Mouse (Mus musculus) CH12.LX (cell line): ENCODE measurements at regions not wholly inside any gene's neighbourhood (a gene's known extent, or its start where the extent isn't known, plus 50 kb on each side); places are given as distances from the start of the nearest gene placed in this dataset.

Experiments
- CTCF ChIP-seq, 2 experiments: IDR thresholded peaks in 1 of 2; conservative IDR thresholded peaks in 1 of 2; 2 replicates each; pipeline ENCODE4 v1.5.1; 2011 to 2012; ENCODE audit warnings: low read depth in 2 of 2, low read length in 2 of 2, improper control_type of control experiment in 1 of 2, inconsistent platforms in 1 of 2, mild to moderate bottlenecking in 1 of 2, moderate library complexity in 1 of 2
- E2F4 ChIP-seq: IDR thresholded peaks from 2 replicates; pipeline ENCODE4 v1.6.1; 2011; ENCODE audit warnings: low read depth, low read length, improper control_type of control experiment; ENCODE audit not compliant: insufficient replicate concordance
- EP300 ChIP-seq: IDR thresholded peaks from 2 replicates; pipeline ENCODE4 v1.6.1; 2011; ENCODE audit warnings: low read length, improper control_type of control experiment
- MAFK ChIP-seq: IDR thresholded peaks from 2 replicates; pipeline ENCODE4 v1.6.1; 2011; ENCODE audit warnings: low read length, improper control_type of control experiment; ENCODE audit not compliant: insufficient replicate concordance
- PAX5 ChIP-seq: IDR thresholded peaks from 2 replicates; pipeline ENCODE4 v1.6.1; 2012; ENCODE audit warnings: low read length, inconsistent platforms, mixed read lengths
- POLR2A ChIP-seq: IDR thresholded peaks from 2 replicates; pipeline ENCODE4 v1.6.1; 2011; ENCODE audit warnings: low read depth, mild to moderate bottlenecking, improper control_type of control experiment, low read length
- RCOR1 ChIP-seq: conservative IDR thresholded peaks from 2 replicates; pipeline ENCODE4 v1.6.1; 2012; ENCODE audit warnings: low read depth, mild to moderate bottlenecking, inconsistent platforms, low read length, improper control_type of control experiment
- SIN3A ChIP-seq: IDR thresholded peaks from 2 replicates; pipeline ENCODE4 v1.6.1; 2012; ENCODE audit warnings: low read length, improper control_type of control experiment, inconsistent platforms
- SMC3 ChIP-seq: IDR thresholded peaks from 2 replicates; pipeline ENCODE4 v1.6.1; 2011; ENCODE audit warnings: low read depth, low read length, improper control_type of control experiment
- TBP ChIP-seq: conservative IDR thresholded peaks from 2 replicates; pipeline ENCODE4 v1.6.1; 2011; ENCODE audit warnings: low read depth, low read length, improper control_type of control experiment
- TCF12 ChIP-seq: IDR thresholded peaks from 2 replicates; pipeline ENCODE4 v1.6.1; 2014; ENCODE audit warnings: low read depth, mild to moderate bottlenecking, inconsistent platforms, low read length, improper control_type of control experiment
- USF1 ChIP-seq: IDR thresholded peaks from 2 replicates; pipeline ENCODE4 v1.6.1; 2014; ENCODE audit warnings: low read depth, mild to moderate bottlenecking, inconsistent platforms, low read length, improper control_type of control experiment
- USF2 ChIP-seq: conservative IDR thresholded peaks from 2 replicates; pipeline ENCODE4 v1.6.1; 2011; ENCODE audit warnings: low read depth, low read length, improper control_type of control experiment

DNA sequence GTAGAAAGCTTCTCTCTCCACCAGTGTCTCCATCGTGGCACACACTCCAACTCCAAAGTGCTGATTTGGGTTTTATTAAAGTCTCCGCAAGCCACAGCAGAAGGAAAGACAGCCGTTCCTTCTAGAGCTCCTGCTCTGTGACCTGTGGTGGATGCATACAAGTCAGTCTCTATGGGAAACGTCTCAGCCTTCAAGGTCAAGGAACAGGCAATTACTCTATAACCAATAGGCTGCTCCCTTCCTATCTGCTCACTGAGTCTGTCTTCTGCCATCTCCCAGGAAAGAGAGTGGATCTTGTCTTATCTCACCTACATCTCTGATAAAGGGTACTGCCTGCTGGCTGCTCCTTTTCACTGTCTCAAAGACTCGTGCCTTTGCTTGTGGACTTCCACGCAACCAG lies 266.3 kb downstream of the Maf start:
- no peak for TF ChIP-seq EP300
- no peak for TF ChIP-seq PAX5
- TF ChIP-seq POLR2A = no peak
- TF ChIP-seq CTCF (conservative IDR thresholded peaks at IDR 0.05 in 1 of 2, IDR thresholded peaks at IDR 0.05 in 1 of 2; ENCODE audit: low read depth in 2 of 2, low read length in 2 of 2) = no peak
- no peak for TF ChIP-seq USF2
- no peak for TF ChIP-seq TBP
- TF ChIP-seq SMC3 = no peak
- no peak for TF ChIP-seq E2F4
- no peak for TF ChIP-seq MAFK
- no peak for TF ChIP-seq TCF12
- no peak for TF ChIP-seq RCOR1
- no peak for TF ChIP-seq USF1
- TF ChIP-seq SIN3A = no peak
